Mouse (Mus musculus) NIH3T3 (cell line): ENCODE results near the gene Coro7.

Experiments
- DNase-seq: peaks from one replicate; pipeline ENCODE4 v3.0.0-alpha.2; 2012; ENCODE audit warnings: low read depth

The Coro7 gene

DNA sequence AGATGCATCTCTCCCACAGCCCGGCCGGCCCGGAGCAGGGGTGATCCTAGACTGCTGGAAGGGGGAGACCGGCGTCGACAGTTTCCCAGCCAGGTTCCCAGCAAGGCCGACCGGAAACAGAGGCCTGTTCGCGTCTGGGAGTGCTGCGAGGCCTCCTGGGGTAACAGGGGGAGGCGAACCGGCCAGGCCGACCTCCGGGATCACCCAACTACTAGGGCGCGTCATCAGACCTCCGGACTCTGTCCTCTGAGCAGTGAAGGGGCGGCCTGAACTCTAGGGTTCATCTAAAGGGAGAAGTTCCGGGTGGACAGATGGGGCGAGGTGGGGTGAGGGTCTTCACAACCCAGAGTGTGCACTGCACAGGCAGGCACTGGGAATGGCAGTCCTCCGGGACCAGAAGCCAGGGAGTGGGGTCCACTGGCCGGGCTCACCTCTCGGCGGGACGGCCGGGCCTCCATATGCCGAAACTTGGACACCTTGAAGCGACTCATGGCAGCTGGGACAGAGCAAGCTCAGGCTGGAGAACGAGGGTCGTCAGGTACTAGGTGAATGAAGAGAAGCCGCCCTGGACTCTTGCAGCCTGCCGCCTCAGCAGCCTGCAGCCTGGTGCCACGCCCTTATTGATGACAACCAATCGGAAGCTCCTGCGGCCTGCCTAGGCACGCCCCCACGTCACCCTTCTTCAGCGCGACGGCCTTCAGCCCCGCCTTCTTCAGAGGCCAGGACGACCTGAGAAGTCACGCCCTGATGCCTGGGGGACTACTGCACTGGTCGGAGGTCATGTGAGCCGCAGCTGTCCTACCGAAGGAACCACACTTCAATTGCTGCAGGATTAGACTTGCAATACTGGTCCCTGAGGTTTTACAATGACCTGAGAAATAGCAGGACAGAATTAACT is at the start of gene Coro7:
Coro7 (minus strand) TSS at position 657 of the 898 bp plus-strand sequence.
- DNase-seq, result peak; percentile 91

- peak; percentile 43 for DNase-seq
Observed at GRCm38 (mm10) chr16:4727963-4728362, 48.4 kb upstream of the Coro7 start.

- no peak for DNase-seq
Observed at GRCm38 (mm10) chr16:4727526-4727925, 47.9 kb upstream of the Coro7 start.

DNA sequence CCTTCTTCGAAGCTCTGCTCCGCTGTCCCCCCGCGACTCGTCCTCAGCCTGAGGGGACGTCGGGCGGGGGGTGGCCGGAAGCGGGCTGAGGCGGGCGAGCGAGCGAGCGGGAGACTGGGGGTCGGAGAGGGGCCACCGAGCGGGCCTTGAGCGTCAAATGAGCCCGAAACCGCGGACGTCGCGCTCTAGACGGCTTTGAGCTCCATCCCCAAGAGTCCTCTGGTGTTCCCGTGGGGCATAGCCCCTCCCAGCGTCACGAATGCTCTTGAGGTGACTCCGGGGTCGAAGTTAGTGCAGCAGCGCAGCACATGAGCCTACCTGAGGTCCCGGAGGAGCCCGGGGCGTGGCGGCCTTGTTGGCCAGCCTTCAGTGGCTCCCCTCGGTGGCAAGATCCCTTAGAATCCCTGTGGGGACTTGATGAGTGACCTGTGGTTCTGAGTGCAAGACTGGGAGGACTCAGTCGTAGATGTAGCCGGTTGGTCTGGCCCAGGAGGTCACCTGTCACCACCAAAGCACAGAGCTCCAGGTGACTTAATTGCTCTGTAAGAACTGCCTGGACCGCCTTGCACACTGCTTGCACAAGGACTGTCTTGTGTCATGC is 47.1 kb upstream of the Coro7 start:
- peak; percentile 13 for DNase-seq

DNA sequence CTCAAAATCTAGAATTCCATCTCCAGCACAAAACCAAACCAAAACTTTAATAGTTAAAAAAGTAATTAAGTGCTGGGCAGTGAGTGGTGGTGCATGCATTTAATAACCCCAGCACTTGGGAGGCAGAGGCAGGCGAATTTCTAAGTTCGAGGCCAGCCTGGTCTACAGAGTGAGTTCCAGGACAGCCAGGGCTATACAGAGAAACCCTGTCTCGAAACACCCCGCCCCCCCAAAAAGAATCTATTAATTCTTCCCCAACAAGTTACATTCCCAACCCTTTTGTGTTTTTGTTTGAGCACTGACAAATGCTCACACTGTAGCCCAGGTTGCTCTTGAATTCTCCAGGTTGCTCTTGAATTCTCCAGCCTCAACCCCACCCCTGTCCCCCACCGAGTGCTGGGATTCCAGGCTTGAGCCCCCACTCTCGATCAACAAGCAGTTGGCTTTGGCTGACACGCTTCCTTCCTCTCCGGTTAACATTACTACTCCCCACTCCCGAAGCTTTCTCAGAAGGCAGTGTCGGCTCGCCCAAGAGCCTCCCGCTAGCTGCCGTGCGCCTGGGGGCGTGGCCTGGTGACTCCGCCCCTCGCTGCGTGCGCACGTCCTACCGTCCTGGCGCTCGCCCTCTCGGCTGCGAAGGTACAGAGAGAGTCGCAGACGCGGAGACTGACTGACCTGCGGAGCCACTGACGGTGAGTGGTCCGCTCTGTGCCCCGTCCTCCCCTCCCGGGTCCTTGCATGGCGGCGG is 46.4 kb upstream of the Coro7 start, which contains the start of gene Hmox2:
Hmox2 (plus strand) TSS at position 582 of the 748 bp plus-strand sequence.
- peak; percentile 95 for DNase-seq

DNA sequence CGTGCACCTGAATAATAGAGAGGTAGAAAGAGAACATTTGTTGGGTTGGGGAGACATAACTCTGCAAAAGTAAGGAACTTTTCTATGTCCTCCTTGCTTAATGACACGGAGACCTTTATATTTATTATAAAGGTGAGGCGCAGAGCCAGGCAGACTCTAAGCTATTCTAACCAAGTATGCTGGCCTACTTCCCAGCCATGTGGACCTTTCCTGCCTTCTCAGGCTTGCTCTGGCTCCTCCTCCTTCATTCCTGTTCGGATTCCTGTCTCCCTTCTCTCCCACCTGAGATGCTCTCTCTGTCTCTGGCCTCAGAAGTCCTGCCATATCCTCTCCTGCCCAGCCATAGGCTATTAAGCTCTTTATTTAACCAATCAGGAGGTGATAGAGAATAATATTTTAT is 45.7 kb upstream of the Coro7 start:
- DNase-seq, result peak; percentile 41

GRCm38 (mm10) chr16:4722915-4723209 is 43.3 kb upstream of the Coro7 start:
- DNase-seq, result no peak

DNA sequence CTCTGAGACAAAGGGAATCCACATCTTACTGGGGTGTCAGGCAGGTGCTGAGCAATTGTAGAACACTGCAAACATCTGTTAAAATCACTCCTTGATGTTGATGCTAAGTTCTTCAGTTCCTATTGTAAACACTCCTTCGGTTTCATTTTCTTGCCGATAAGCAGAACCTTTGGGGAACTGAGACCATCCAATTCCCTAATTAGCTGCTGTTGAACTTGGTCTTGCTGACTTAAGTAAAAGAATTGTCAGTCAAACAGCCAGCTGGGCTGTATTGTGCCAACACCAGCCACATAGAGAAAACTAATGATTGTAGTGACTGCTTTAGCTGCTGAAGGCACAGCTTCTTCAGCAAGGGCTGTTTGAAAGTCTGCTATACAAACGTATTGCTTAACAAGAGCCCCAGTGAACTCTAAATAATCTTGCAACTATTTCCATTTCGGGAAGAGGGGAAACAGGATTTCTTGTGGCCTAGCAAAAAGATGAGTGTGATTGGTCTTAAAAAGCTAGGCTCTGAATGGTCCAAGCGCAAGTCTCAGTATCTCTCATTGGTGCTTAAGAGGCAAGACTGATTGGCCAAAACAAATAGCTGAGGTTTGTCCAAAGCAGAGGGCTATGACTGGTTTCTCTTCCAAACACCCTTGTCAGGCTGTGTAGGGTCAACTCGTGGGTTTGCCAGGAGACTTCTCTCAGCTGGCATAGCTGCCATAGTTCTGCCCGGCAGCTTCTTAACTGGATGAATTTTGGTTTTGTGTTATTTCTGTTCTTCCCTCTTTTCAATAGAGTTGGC is 42.7 kb upstream of the Coro7 start:
- DNase-seq, result peak; percentile 46

GRCm38 (mm10) chr16:4718753-4719518 is 39.4 kb upstream of the Coro7 start, which contains the start of gene Nmral1:
Gene Nmral1, minus strand, starts transcription at chr16:4719356.
- peak; percentile 83 for DNase-seq

GRCm38 (mm10) chr16:4717866-4718265 is 38.3 kb upstream of the Coro7 start:
- DNase-seq, result no peak

DNA sequence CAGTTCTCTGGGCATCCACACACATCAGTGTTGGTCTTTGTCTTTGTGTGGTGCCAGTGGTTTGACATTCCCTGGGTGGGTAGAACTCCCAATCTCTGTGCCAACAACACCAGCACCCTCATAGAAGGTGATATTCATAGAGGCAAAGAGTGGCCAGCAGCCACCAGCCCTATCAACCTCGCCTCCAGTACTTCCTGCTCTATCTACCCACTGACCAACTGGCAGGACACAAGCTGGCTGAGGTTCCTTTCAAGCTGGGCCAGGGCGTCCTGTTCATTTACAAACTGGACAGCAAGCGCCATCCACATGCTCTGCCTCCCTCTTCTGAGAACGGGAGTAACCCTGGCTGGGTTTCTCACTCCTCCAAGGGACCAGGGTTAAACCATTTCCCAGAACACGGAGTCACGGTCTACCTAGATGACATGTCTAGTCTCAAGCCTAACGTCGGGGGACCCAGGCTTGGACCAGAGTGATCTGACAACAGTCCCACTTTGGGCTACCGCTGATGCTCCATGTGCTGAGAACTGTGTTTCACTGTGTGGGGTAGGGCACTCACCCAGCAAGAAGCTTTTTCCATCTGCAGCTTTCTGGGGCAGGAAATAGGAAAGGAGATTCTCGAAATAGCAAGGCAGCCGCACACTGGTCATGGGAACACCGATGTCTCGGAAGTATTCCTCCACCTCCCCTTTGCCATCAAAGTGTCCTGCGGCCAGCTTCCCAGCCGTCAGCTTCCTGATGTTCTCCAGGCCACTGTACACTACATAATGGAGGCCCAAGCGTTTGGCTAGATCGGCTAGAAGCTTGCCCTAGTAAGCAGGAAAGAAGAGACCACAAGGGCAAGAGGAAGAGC is 34.5 kb upstream of the Coro7 start:
- no peak for DNase-seq

GRCm38 (mm10) chr16:4711173-4711572 is 31.6 kb upstream of the Coro7 start:
- DNase-seq, result no peak

- no peak for DNase-seq
Observed at GRCm38 (mm10) chr16:4705541-4705940, 26.0 kb upstream of the Coro7 start.

DNA sequence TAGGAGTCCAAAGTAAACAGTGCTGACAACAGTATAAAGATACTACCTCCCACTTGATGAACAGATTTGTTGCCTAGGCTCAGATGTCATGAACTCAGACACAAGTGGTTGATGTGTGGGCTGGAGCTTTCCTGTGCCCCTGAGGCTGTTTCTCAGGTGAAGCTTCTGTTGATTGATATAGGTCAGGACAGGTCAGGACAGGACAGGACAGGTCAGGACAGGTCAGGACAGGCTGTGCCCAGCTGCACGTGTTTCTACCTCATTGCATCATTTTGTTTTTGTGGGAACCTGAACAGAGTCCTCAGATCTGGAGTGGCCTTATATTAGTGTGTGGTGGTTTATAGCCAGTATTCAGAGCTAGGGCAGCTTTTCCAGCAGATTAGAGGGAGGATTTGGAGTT is 23.1 kb upstream of the Coro7 start:
- no peak for DNase-seq

DNA sequence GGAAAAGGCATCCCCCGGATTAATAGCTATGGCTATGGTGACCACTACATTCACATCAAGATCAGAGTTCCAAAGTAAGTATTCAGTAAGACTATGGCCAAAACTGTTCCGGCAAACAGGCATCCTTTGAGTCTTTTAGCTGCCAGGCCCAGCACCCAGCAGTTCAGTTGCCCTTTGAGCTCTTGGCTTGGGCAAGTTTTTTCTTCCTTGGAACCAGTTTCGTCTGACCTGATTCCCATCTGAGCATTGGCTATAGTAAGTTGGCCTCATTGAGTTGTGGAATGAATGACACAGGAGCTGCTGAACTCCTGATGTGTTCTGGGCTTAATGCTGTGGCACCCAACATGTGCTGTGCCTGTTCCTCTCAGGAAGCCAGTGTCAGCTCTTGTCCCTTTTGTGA is 21.6 kb upstream of the Coro7 start:
- DNase-seq, result no peak

DNA sequence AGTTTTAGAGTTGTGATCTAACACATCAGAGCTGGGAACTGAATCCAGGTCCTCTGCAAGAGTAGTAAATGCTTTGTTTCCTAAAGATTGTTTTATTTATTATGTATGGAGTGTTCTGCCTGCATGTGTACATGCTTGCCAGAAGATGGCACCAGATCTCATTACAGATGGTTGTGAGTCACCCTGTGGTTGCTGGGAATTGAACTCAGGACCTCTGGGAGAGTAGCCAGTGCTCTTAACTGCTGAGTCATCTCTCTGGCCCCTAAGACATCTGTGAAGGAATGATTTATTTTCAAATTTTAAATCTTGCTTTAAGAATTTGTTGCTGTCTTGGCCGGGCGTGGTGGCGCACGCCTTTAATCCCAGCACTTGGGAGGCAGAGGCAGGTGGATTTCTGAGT is 9.8 kb upstream of the Coro7 start:
- peak; percentile 59 for DNase-seq

DNA sequence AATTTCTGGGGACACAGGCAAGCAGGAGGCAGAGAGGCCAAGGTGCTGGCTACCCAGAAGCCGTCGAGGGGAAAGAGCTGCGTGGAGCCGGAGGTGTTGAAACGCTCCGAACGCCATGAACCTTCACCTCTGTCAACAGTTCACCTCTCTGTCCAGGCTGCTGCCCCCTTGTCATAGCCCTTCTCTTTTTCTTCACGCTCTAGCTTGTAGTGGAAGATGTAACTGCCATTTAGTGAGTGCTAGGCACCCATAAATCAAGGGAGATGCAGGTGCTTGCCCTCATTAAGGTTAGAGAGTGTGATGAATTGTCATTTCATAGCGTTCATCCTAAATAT is 4.8 kb upstream of the Coro7 start:
- DNase-seq, result no peak

DNA sequence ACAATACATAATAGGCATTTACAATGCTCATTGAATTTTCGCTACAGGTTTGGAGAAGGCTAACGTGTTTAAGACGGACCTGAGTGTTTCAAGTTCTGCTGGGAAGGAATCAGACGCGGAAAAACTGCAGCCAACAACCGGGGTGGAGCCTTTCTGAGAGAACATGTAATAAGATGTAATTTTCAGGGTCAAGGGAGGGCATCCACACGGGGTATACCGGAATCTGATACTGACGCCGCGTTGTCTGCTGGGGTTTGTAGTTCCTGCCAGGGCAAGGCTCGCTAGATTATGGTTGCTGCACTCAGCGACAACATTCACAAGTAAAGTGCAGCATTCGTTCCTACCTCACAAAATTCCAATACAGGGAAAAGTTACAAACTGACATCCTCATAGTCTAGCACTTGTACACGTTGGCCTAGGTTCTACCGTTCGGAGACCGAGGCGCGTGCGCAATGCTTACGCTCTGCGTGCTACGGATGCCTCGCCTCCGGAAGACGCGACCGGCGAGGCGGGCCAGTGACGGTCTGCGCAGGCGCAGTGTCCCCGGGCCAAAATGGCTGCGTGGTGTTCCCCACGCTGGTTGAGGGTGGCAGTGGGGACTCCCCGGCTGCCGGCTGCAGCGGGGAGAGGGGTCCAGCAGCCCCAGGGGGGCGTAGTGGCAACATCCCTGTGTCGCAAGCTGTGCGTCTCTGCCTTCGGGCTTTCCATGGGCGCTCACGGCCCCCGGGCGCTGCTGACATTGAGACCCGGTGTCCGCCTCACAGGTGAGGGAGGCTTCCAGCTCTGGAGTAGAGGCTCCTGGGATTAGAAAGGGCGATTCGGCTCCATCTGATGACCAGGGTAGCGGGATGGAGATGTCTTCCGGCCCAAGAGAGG is 4.2 kb upstream of the Coro7 start:
- DNase-seq, result peak; percentile 98

- peak; percentile 79 for DNase-seq
Observed at GRCm38 (mm10) chr16:4683193-4683580, 3.6 kb upstream of the Coro7 start.
